Mouse (Mus musculus) kidney, adult 2 months (tissue): Measurements from ENCODE around the gene Rgs17.

Experiments used
- CTCF ChIP-seq: fragments of 200-500 bp; conservative IDR thresholded peaks from 2 replicates; pipeline ENCODE4 v1.5.1; 2011; ENCODE audit warnings: low read depth, mild to moderate bottlenecking, control low read depth, low read length, moderate library complexity, mixed read lengths; ENCODE audit not compliant: insufficient read depth, insufficient read length
- POLR2A ChIP-seq: fragments of 200-500 bp; IDR thresholded peaks from one replicate; pipeline ENCODE4 v1.6.1; 2011; ENCODE audit warnings: low read depth, low read length, control low read depth

DNA sequence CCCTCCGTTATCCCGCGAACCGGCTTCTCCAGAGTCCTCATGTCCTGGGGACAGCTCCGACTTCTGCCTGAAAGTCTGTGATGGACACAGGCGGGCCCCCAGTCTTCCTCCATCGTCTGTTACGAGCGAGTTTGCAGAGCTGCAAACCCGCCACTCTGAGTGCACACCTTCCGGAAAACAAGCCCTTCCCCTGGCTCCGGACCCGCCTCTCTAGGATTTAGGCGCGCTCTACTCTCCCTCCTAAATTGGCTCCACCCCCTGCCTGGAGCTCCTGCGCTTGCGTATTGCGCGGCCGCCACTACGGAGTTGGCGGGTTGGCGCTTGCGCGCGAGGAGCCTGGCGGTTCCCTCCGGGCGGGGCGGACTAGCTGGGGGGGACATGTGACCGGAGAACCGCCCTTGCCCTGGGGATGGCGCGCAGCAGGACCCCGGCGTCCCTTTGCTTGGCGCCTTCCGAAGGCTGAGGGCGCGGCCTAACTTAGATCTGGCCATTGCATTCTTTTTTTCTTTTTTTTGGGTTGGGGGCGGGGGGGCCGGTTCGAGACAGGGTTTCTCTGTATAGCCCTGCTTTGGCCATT lies 116.4 kb downstream of the Rgs17 start:
- TF ChIP-seq CTCF (no peak), POLR2A (no peak)
